Mouse (Mus musculus): ENCODE results near the gene Ncbp2.

DNA sequence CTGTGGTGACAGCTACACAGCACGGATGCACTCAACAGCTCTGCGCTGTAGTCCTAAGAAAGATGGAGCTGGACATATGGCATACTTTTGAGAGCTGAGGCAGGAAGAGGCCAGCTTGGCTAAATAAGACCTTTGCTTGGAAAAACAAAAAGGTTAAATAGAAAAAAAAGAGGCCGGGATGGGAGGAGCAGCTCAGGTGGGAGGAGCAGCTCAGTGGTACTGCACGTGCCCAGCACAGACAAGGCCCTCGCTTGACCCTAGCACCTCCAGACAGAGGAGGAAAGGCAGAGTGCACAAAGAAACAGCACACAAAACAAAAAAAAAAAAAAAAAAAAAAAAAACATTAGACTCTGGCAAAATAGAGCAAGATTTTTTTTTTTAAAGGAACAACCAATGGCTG, 48.1 kb downstream of the Ncbp2 start:
- TF ChIP-seq CTCF (IDR thresholded peaks at IDR 0.05; ENCODE audit: extremely low read depth, insufficient read depth, insufficient read length, insufficient replicate concordance) (no peak), POLR2A (IDR thresholded peaks at IDR 0.05; ENCODE audit: low read depth, low read length) (no peak)
